Mouse (Mus musculus) megakaryocyte, embryonic 14.5 days (primary cell): Measurements from ENCODE around the gene Csrnp3.

Source experiments
- FLI1 ChIP-seq: IDR thresholded peaks from 2 replicates; pipeline ENCODE4 v1.6.1; 2012; ENCODE audit warnings: low read length, inconsistent platforms, mixed read lengths
- GATA1 ChIP-seq: IDR thresholded peaks from 3 replicates; pipeline ENCODE4 v1.6.1; 2012; ENCODE audit warnings: mixed read lengths, low read length, inconsistent platforms, borderline replicate concordance

GRCm38 (mm10) chr2:65909724-65910521 lies 64.4 kb downstream of the Csrnp3 start:
- TF ChIP-seq GATA1, result no peak
- no peak for TF ChIP-seq FLI1
